10 mouse cellular contexts compared by ENCODE assay signal in genomic region chr1:162871701-162872311, GRCm38 (mm10). TPM values are rescaled to one million over a fixed set of nuclear protein-coding genes. Genes with fewer than 3 reads are reported as not detected.
A peak's percentile ranks its signal among the peaks of the same experiment; 100 is the strongest.
DNase-seq lines count a peak whose midpoint lies in the region; ATAC-seq and TF ChIP-seq lines count a peak whose summit lies in the region.
"Had no signal": no experiment of that assay in that cellular context is flagged by ENCODE, and none has a peak within 500 bp of the region (broad histone marks: within the 10 kb centered on the region; RNA-seq: fewer than 3 reads in every experiment).

No protein-coding gene starts in this region.

- no peak overlapping the region for H3K9ac ChIP-seq in midbrain, embryonic 15.5 days
- H3K9ac ChIP-seq in hindbrain, postnatal 0 days (replicated peaks; ENCODE audit: low read length), result no peak overlapping the region
- H3K9ac ChIP-seq: heart, embryonic 13.5 days had no signal

- H3K27ac ChIP-seq in midbrain, embryonic 10.5 days (replicated peaks), result peak overlapping the region; percentile 49; the same call in 1 of the 2 replicates
- no peak overlapping the region for H3K27ac ChIP-seq in midbrain, embryonic 15.5 days
- no peak overlapping the region for H3K27ac ChIP-seq in hindbrain, postnatal 0 days
- H3K27ac ChIP-seq: heart, embryonic 13.5 days had no signal

- TF ChIP-seq CTCF in hindbrain, postnatal 0 days (IDR thresholded peaks at IDR 0.05; ENCODE audit: low read depth), result no peak

- peak; percentile 49 for DNase-seq in adrenal gland, postnatal 10 days
- no peak for DNase-seq in adrenal gland, adult 8-10 months
- peak; percentile 21 for DNase-seq in midbrain, embryonic 10.5 days (ENCODE audit: low spot score)
- peak; percentile 64 for DNase-seq in kidney, postnatal 14 days
- DNase-seq in yolk sac, embryonic 10.5 days (ENCODE audit: low spot score), result peak; percentile 82
- DNase-seq in cerebellum, adult 9-11 months, result no peak
- no peak for DNase-seq in hindbrain, postnatal 0 days (ENCODE audit: low spot score)
- DNase-seq: left cerebral cortex, postnatal 4 days had no signal

- H3K4me2 ChIP-seq in midbrain, embryonic 15.5 days, result no peak overlapping the region
- H3K4me2 ChIP-seq in hindbrain, postnatal 0 days (ENCODE audit: low read depth, low read length), result no peak overlapping the region
- H3K4me2 ChIP-seq: heart, embryonic 13.5 days had no signal

- H3K9me3 ChIP-seq in midbrain, embryonic 10.5 days (replicated peaks), result 0 out of 2 replicates have a peak, but pooled peaks cover 6% of the 10 kb centered on the region
- H3K9me3 ChIP-seq in midbrain, embryonic 15.5 days, result no peaks in the 10 kb centered on the region; the same call in 1 of the 2 replicates
- H3K9me3 ChIP-seq in hindbrain, postnatal 0 days (ENCODE audit: low read length), result no peaks in the 10 kb centered on the region
- H3K9me3 ChIP-seq: heart, embryonic 13.5 days had no signal

- ATAC-seq in midbrain, embryonic 15.5 days (replicated peaks), result no peak
- ATAC-seq in hindbrain, postnatal 0 days, result no peak

- 0 out of 2 replicates have a peak, but pooled peaks cover 2% of the 10 kb centered on the region for H3K4me1 ChIP-seq in midbrain, embryonic 10.5 days
- no peaks in the 10 kb centered on the region for H3K4me1 ChIP-seq in midbrain, embryonic 15.5 days
- no peaks in the 10 kb centered on the region for H3K4me1 ChIP-seq in hindbrain, postnatal 0 days (ENCODE audit: insufficient read depth, low read length)

- 68% methylated on average over 9 of the region's 9 CpGs for WGBS in midbrain, embryonic 10.5 days
- 58% methylated on average over 9 of the region's 9 CpGs for WGBS in midbrain, embryonic 15.5 days
- WGBS in hindbrain, postnatal 0 days, result 55% methylated on average over 9 of the region's 9 CpGs

- H3K4me3 ChIP-seq in midbrain, embryonic 10.5 days, result no peak overlapping the region
- no peak overlapping the region for H3K4me3 ChIP-seq in midbrain, embryonic 15.5 days
- no peak overlapping the region for H3K4me3 ChIP-seq in hindbrain, postnatal 0 days (ENCODE audit: low read length)
- H3K4me3 ChIP-seq: heart, embryonic 13.5 days had no signal

- no peaks in the 10 kb centered on the region for H3K27me3 ChIP-seq in midbrain, embryonic 10.5 days (ENCODE audit: low read depth, poor library complexity, severe bottlenecking)
- H3K27me3 ChIP-seq in midbrain, embryonic 15.5 days (replicated peaks), result no peaks in the 10 kb centered on the region
- no peaks in the 10 kb centered on the region for H3K27me3 ChIP-seq in hindbrain, postnatal 0 days (ENCODE audit: insufficient read depth, low read length)
- H3K27me3 ChIP-seq: heart, embryonic 13.5 days had no signal

- H3K36me3 ChIP-seq in midbrain, embryonic 10.5 days, result no peaks in the 10 kb centered on the region
- H3K36me3 ChIP-seq in midbrain, embryonic 15.5 days (replicated peaks), result no peaks in the 10 kb centered on the region
- H3K36me3 ChIP-seq in hindbrain, postnatal 0 days (ENCODE audit: insufficient read depth, low read length), result no peaks in the 10 kb centered on the region
- H3K36me3 ChIP-seq: heart, embryonic 13.5 days had no signal

RNA-seq across cellular contexts. Expression of gene Fmo1, which starts 5.4 kb away (rescaled TPM):
- 100 to 1,000 TPM; 192 to 215 TPM for total RNA-seq in adrenal gland, postnatal 10 days (2021)
- 100 to 1,000 TPM in 2 of 4 experiments, 10 to 100 TPM in 2; 36.8 to 391 (median 229) TPM for total RNA-seq in adrenal gland, adult 8-10 months (2022)
- 10.9 and 14.7 TPM in 2 replicates for polyA plus RNA-seq in midbrain, embryonic 10.5 days (2016; fragmentation: Nextera tagmentation; extraction: Ambion mirVana)
- polyA plus RNA-seq in midbrain, embryonic 15.5 days (2015; fragmentation: Nextera tagmentation; extraction: Ambion mirVana), result 23.3 and 32.1 TPM in 2 replicates
- total RNA-seq in hindbrain, postnatal 0 days (2014; rRNA removed), result 45.3 and 48.8 TPM in 2 replicates
- polyA plus RNA-seq in hindbrain, postnatal 0 days (2015; fragmentation: Nextera tagmentation; extraction: Ambion mirVana), result 33.2 and 36.8 TPM in 2 replicates

RNA-seq across cellular contexts. Expression of gene Fmo2, which starts 26.7 kb away (rescaled TPM):
- 10 to 100 TPM; 24.5 to 45.3 TPM for total RNA-seq in adrenal gland, postnatal 10 days (2021)
- 10 to 100 TPM; 45.3 to 71.8 (median 66.9) TPM for total RNA-seq in adrenal gland, adult 8-10 months (2022)
- 0.02 TPM in 1 of 2 replicates, not detected in the other for polyA plus RNA-seq in midbrain, embryonic 10.5 days (2016; fragmentation: Nextera tagmentation; extraction: Ambion mirVana)
- polyA plus RNA-seq in midbrain, embryonic 15.5 days (2015; fragmentation: Nextera tagmentation; extraction: Ambion mirVana), result 0.22 TPM in 1 of 2 replicates, not detected in the other
- 0.14 and 1.1 TPM in 2 replicates for total RNA-seq in hindbrain, postnatal 0 days (2014; rRNA removed)
- polyA plus RNA-seq in hindbrain, postnatal 0 days (2015; fragmentation: Nextera tagmentation; extraction: Ambion mirVana), result 0.44 and 0.68 TPM in 2 replicates

RNA-seq across cellular contexts. Expression of gene Fmo4, which starts 58.0 kb away (rescaled TPM):
- total RNA-seq in adrenal gland, postnatal 10 days (2021), result 1 to 10 TPM; 2.2 to 4.0 TPM
- total RNA-seq in adrenal gland, adult 8-10 months (2022), result 1 to 10 TPM in 2 of 4 experiments, under 1 TPM in 2; 0.25 to 3.6 (median 0.89) TPM
- 0.58 and 0.95 TPM in 2 replicates for polyA plus RNA-seq in midbrain, embryonic 10.5 days (2016; fragmentation: Nextera tagmentation; extraction: Ambion mirVana)
- polyA plus RNA-seq in midbrain, embryonic 15.5 days (2015; fragmentation: Nextera tagmentation; extraction: Ambion mirVana), result 0.19 and 0.27 TPM in 2 replicates
- 0.52 and 0.90 TPM in 2 replicates for total RNA-seq in hindbrain, postnatal 0 days (2014; rRNA removed)
- 0.96 and 1.1 TPM in 2 replicates for polyA plus RNA-seq in hindbrain, postnatal 0 days (2015; fragmentation: Nextera tagmentation; extraction: Ambion mirVana)
- total RNA-seq: left cerebral cortex, postnatal 4 days had no signal

Comparison
In these comparisons a context has a peak if more than half of its experiments do, and no peak if none do; other contexts are left out.
1. DNase-seq: peak in adrenal gland, postnatal 10 days (single experiment), midbrain, embryonic 10.5 days (single experiment), kidney, postnatal 14 days (single experiment) and yolk sac, embryonic 10.5 days (single experiment); none in adrenal gland, adult 8-10 months (single experiment), cerebellum, adult 9-11 months (single experiment) and hindbrain, postnatal 0 days (single experiment).
2. RNA of gene Fmo2, which starts 26.7 kb away (total RNA-seq): 45.3 to 71.8 TPM in adrenal gland, adult 8-10 months and 24.5 to 45.3 TPM in adrenal gland, postnatal 10 days; 0.14 to 1.1 TPM in hindbrain, postnatal 0 days; every median in the first group is over 10 times any median in the second.